Mouse (Mus musculus): ENCODE measurements around the gene Gm45837. TPM values are rescaled to one million over a fixed set of nuclear protein-coding genes. Genes with fewer than 3 reads are reported as not detected.
"Not testable (repeated sequence)": the region's sequence is repeated elsewhere in the genome, so short reads cannot be mapped to it uniquely, and the experiment has no call there.

Gm45837 gene
- total RNA-seq, 2 experiments from 2014 or later, result not detected

- ATAC-seq (replicated peaks; ENCODE audit: poor library complexity), result no peak
Measured at GRCm38 (mm10) chr7:101539774-101540173, 129.1 kb downstream of the Gm45837 start.

GRCm38 (mm10) chr7:101540684-101541083, 130.0 kb downstream of the Gm45837 start:
- peak; percentile 45 for ATAC-seq (replicated peaks; ENCODE audit: poor library complexity)

- ATAC-seq (replicated peaks; ENCODE audit: poor library complexity), result peak; percentile 76
Measured at GRCm38 (mm10) chr7:101541132-101541531, 130.4 kb downstream of the Gm45837 start.

GRCm38 (mm10) chr7:101541734-101542133, 131.0 kb downstream of the Gm45837 start:
- ATAC-seq (replicated peaks; ENCODE audit: poor library complexity), result no peak

- ATAC-seq (replicated peaks; ENCODE audit: poor library complexity), result no peak
Measured at GRCm38 (mm10) chr7:101547651-101548050, 137.0 kb downstream of the Gm45837 start.

- ATAC-seq (replicated peaks; ENCODE audit: poor library complexity), result no peak
Measured at GRCm38 (mm10) chr7:101549266-101549665, 138.6 kb downstream of the Gm45837 start.

- ATAC-seq (replicated peaks; ENCODE audit: poor library complexity), result no peak
Measured at GRCm38 (mm10) chr7:101550686-101551485, 140.2 kb downstream of the Gm45837 start.

GRCm38 (mm10) chr7:101551530-101551929, 140.8 kb downstream of the Gm45837 start:
- peak; percentile 37; the same call in 1 of the 2 replicates for ATAC-seq (replicated peaks; ENCODE audit: poor library complexity)

GRCm38 (mm10) chr7:101555473-101555872, 144.8 kb downstream of the Gm45837 start:
- not testable (repeated sequence) for ATAC-seq (replicated peaks; ENCODE audit: poor library complexity)

GRCm38 (mm10) chr7:101557391-101557790, 146.7 kb downstream of the Gm45837 start:
- ATAC-seq (replicated peaks; ENCODE audit: poor library complexity), result no peak

GRCm38 (mm10) chr7:101559393-101559792, 148.7 kb downstream of the Gm45837 start:
- not testable (repeated sequence) for ATAC-seq (replicated peaks; ENCODE audit: poor library complexity)

Other genes starting within 250 kb of the Gm45837 start
- 9.8 and 14.7 TPM in 2 replicates for gene Atg16l2, start 108.6 kb upstream of the Gm45837 start, total RNA-seq (2015)
- gene Atg16l2, start 108.6 kb upstream of the Gm45837 start, total RNA-seq (2017), result 6.7 and 7.1 TPM in 2 replicates
- 50.4 and 59.3 TPM in 2 replicates for gene Stard10, start 93.8 kb upstream of the Gm45837 start, total RNA-seq (2015)
- gene Stard10, start 93.8 kb upstream of the Gm45837 start, total RNA-seq (2017), result 23.1 and 31.2 TPM in 2 replicates
- gene Arap1, start 62.8 kb upstream of the Gm45837 start, total RNA-seq (2015), result 34.3 and 41.2 TPM in 2 replicates
- gene Arap1, start 62.8 kb upstream of the Gm45837 start, total RNA-seq (2017), result 63.1 and 89.4 TPM in 2 replicates
- 24.1 and 25.6 TPM in 2 replicates for gene Pde2a, start 10.8 kb downstream of the Gm45837 start, total RNA-seq (2015)
- gene Pde2a, start 10.8 kb downstream of the Gm45837 start, total RNA-seq (2017), result 30.8 and 30.9 TPM in 2 replicates
- gene Art2b, start 174.7 kb downstream of the Gm45837 start, total RNA-seq (2015), result not detected in 2 replicates
- gene Art2b, start 174.7 kb downstream of the Gm45837 start, total RNA-seq (2017), result 0.08 and 0.20 TPM in 2 replicates

Measured in megakaryocyte progenitor cell, adult 5-6 weeks (primary cell).